Mouse (Mus musculus): ENCODE measurements around the gene Vmn1r185. TPM values are rescaled to one million over a fixed set of nuclear protein-coding genes. Genes with fewer than 3 reads are reported as not detected.

Vmn1r185 gene
- polyA plus RNA-seq (2014; fragmentation: Illumina TruSeq; extraction: RNeasy Lipid Tissue Mini Kit (QIAGEN cat#74804); ENCODE audit: low read depth, low replicate concordance): not detected

DNA sequence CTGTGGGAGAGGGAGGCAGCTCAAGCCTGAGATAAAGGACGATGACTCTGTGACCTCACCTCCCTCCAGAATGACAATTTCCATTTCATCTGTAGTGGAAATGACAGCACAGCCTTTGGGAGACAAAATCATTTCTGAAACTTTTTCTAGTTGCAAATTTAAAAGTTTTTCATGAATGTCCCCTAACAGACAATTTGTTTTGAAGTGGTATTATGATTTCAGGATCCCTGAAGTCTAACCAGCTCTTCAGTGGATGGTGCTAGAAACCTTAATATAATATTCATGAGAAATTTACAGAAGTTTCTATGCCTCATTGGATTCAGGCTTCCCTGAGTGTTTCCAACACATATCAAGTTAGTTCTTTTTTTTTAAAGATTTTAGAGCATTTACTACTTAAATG lies at the start of gene Vmn1r185:
Gene Vmn1r185, minus strand, starts transcription at position 101 of the 400 bp plus-strand sequence.

Other genes with a start within 250 kb of the Vmn1r185 start
- gene Nlrp9c, start 214.8 kb downstream of the Vmn1r185 start, polyA plus RNA-seq (2014; fragmentation: Illumina TruSeq; extraction: RNeasy Lipid Tissue Mini Kit (QIAGEN cat#74804); ENCODE audit: low read depth, low replicate concordance): not detected
- not detected for gene Nlrp4a, start 183.4 kb downstream of the Vmn1r185 start, polyA plus RNA-seq (2014; fragmentation: Illumina TruSeq; extraction: RNeasy Lipid Tissue Mini Kit (QIAGEN cat#74804); ENCODE audit: low read depth, low replicate concordance)
- gene Nlrp9a, start 83.4 kb downstream of the Vmn1r185 start, polyA plus RNA-seq (2014; fragmentation: Illumina TruSeq; extraction: RNeasy Lipid Tissue Mini Kit (QIAGEN cat#74804); ENCODE audit: low read depth, low replicate concordance): not detected
- not detected for gene Cyp2b23, start 68.0 kb upstream of the Vmn1r185 start, polyA plus RNA-seq (2014; fragmentation: Illumina TruSeq; extraction: RNeasy Lipid Tissue Mini Kit (QIAGEN cat#74804); ENCODE audit: low read depth, low replicate concordance)
- not detected for gene Cyp2b19, start 138.7 kb upstream of the Vmn1r185 start, polyA plus RNA-seq (2014; fragmentation: Illumina TruSeq; extraction: RNeasy Lipid Tissue Mini Kit (QIAGEN cat#74804); ENCODE audit: low read depth, low replicate concordance)
- gene Cyp2g1, start 190.4 kb upstream of the Vmn1r185 start, polyA plus RNA-seq (2014; fragmentation: Illumina TruSeq; extraction: RNeasy Lipid Tissue Mini Kit (QIAGEN cat#74804); ENCODE audit: low read depth, low replicate concordance): not detected
- gene Cyp2a5, start 216.8 kb upstream of the Vmn1r185 start, polyA plus RNA-seq (2014; fragmentation: Illumina TruSeq; extraction: RNeasy Lipid Tissue Mini Kit (QIAGEN cat#74804); ENCODE audit: low read depth, low replicate concordance): 53.5 TPM

All from kidney, adult 10 weeks (tissue).